ENCODE assay signal across 7 mouse cellular contexts in the genomic region with DNA sequence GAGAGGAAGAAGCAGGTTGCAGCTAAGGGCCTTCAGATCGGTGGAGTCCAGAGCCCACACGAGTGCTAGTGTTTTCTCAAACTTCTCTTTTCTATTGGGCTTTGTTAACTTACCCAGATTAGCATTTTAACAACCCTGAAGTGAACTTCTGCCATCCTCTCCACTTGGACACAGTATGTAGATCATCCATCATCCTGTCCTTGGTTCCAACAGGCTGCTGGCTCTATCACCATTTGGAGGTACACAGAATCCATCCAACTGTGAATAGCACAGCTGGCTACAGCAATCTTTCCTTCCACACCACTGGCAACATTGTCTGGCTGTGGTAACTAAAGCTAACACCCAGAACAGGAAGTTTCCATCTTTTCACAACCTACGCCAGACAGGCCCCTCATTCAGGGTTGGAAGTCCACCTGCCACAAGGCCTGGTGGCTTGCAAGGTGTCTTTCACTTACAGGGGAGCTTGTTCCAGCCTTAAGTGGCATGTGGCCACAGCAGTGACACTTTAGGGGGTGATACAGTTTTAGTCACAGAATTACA.
DNase-seq lines count a peak whose midpoint lies in the region; ATAC-seq lines count a peak whose summit lies in the region.

No protein-coding gene starts in this region.

- no peak overlapping the region for H3K27ac ChIP-seq in limb, embryonic 13.5 days
- H3K27ac ChIP-seq in limb, embryonic 10.5 days: no peak overlapping the region
- H3K27ac ChIP-seq in forebrain, embryonic 15.5 days (replicated peaks): no peak overlapping the region
- H3K27ac ChIP-seq in intestine, embryonic 15.5 days: no peak overlapping the region
- H3K27ac ChIP-seq in neural tube, embryonic 12.5 days: no peak overlapping the region

- no peak overlapping the region for H3K9ac ChIP-seq in limb, embryonic 13.5 days
- H3K9ac ChIP-seq in forebrain, embryonic 15.5 days (replicated peaks): peak overlapping the region; percentile 8; the same call in 1 of the 2 replicates
- H3K9ac ChIP-seq in intestine, embryonic 15.5 days: no peak overlapping the region
- 0 out of 2 replicates have a peak overlapping the region, but pooled peaks have one; percentile 45 for H3K9ac ChIP-seq in neural tube, embryonic 12.5 days

- 0 out of 2 replicates have a peak overlapping the region, but pooled peaks have one; percentile 81 for H3K4me3 ChIP-seq in limb, embryonic 13.5 days
- H3K4me3 ChIP-seq in limb, embryonic 10.5 days: no peak overlapping the region
- peak overlapping the region; percentile 71 for H3K4me3 ChIP-seq in forebrain, embryonic 15.5 days
- H3K4me3 ChIP-seq in intestine, embryonic 15.5 days (replicated peaks): no peak overlapping the region
- peak overlapping the region; percentile 75; the same call in 1 of the 2 replicates for H3K4me3 ChIP-seq in neural tube, embryonic 12.5 days

- no peaks in the 10 kb centered on the region for H3K9me3 ChIP-seq in limb, embryonic 13.5 days
- no peaks in the 10 kb centered on the region for H3K9me3 ChIP-seq in limb, embryonic 10.5 days (replicated peaks)
- H3K9me3 ChIP-seq in forebrain, embryonic 15.5 days: no peaks in the 10 kb centered on the region
- H3K9me3 ChIP-seq in intestine, embryonic 15.5 days: no peaks in the 10 kb centered on the region
- no peaks in the 10 kb centered on the region for H3K9me3 ChIP-seq in neural tube, embryonic 12.5 days

- WGBS in limb, embryonic 13.5 days: 66% methylated on average over 3 of the region's 3 CpGs
- 72% methylated on average over 3 of the region's 3 CpGs for WGBS in limb, embryonic 10.5 days
- WGBS in forebrain, embryonic 15.5 days: 56% methylated on average over 3 of the region's 3 CpGs
- WGBS in intestine, embryonic 15.5 days: 54% methylated on average over 3 of the region's 3 CpGs
- WGBS in neural tube, embryonic 12.5 days: 17% methylated on average over 3 of the region's 3 CpGs

- DNase-seq in limb, embryonic 10.5 days (ENCODE audit: low spot score): no peak
- DNase-seq in testis, postnatal 14 days (ENCODE audit: low spot score): no peak

- peaks cover 35% of the 10 kb centered on the region for H3K4me1 ChIP-seq in limb, embryonic 13.5 days
- H3K4me1 ChIP-seq in limb, embryonic 10.5 days: peaks cover 35% of the 10 kb centered on the region
- H3K4me1 ChIP-seq in forebrain, embryonic 15.5 days: peaks cover 60% of the 10 kb centered on the region
- peaks cover 32% of the 10 kb centered on the region for H3K4me1 ChIP-seq in intestine, embryonic 15.5 days (replicated peaks)
- H3K4me1 ChIP-seq in neural tube, embryonic 12.5 days: peaks cover 55% of the 10 kb centered on the region

- no peak for ATAC-seq in limb, embryonic 13.5 days (ENCODE audit: low FRiP score, low read depth)
- no peak for ATAC-seq in forebrain, embryonic 15.5 days (replicated peaks)
- ATAC-seq in intestine, embryonic 15.5 days: no peak
- peak; percentile 26; the same call in 1 of the 2 replicates for ATAC-seq in neural tube, embryonic 12.5 days (ENCODE audit: low FRiP score, low read depth)
- ATAC-seq in activated CD4-positive, CD25-positive, alpha-beta regulatory T cell, adult 4 months: no peak

- peak overlapping the region; percentile 91 for H3K4me2 ChIP-seq in limb, embryonic 13.5 days (replicated peaks)
- H3K4me2 ChIP-seq in forebrain, embryonic 15.5 days (replicated peaks): peak overlapping the region; percentile 85
- peak overlapping the region; percentile 81; the same call in 1 of the 2 replicates for H3K4me2 ChIP-seq in intestine, embryonic 15.5 days (replicated peaks)
- H3K4me2 ChIP-seq in neural tube, embryonic 12.5 days (replicated peaks): peak overlapping the region; percentile 75

- peaks cover 53% of the 10 kb centered on the region for H3K27me3 ChIP-seq in limb, embryonic 13.5 days
- H3K27me3 ChIP-seq in limb, embryonic 10.5 days (ENCODE audit: low read depth, poor library complexity, severe bottlenecking): peaks cover 20% of the 10 kb centered on the region; the same call in 1 of the 2 replicates
- H3K27me3 ChIP-seq in forebrain, embryonic 15.5 days: no peaks in the 10 kb centered on the region
- H3K27me3 ChIP-seq in intestine, embryonic 15.5 days (replicated peaks): no peaks in the 10 kb centered on the region
- no peaks in the 10 kb centered on the region for H3K27me3 ChIP-seq in neural tube, embryonic 12.5 days (replicated peaks)

- no peaks in the 10 kb centered on the region for H3K36me3 ChIP-seq in limb, embryonic 13.5 days
- no peaks in the 10 kb centered on the region for H3K36me3 ChIP-seq in limb, embryonic 10.5 days
- H3K36me3 ChIP-seq in forebrain, embryonic 15.5 days: no peaks in the 10 kb centered on the region
- no peaks in the 10 kb centered on the region for H3K36me3 ChIP-seq in intestine, embryonic 15.5 days
- H3K36me3 ChIP-seq in neural tube, embryonic 12.5 days: no peaks in the 10 kb centered on the region

Comparison
In these comparisons a context has a peak if more than half of its experiments do, and no peak if none do; other contexts are left out.
1. H3K4me3 ChIP-seq: peak in limb, embryonic 13.5 days (single experiment), forebrain, embryonic 15.5 days (single experiment) and neural tube, embryonic 12.5 days (single experiment); none in limb, embryonic 10.5 days (single experiment) and intestine, embryonic 15.5 days (single experiment).
2. H3K9ac ChIP-seq: peak in forebrain, embryonic 15.5 days (single experiment) and neural tube, embryonic 12.5 days (single experiment); none in limb, embryonic 13.5 days (single experiment) and intestine, embryonic 15.5 days (single experiment).
3. Peak in every context shown above with its lines, with median percentiles within 50 percentile points of each other: H3K4me2 ChIP-seq.